Mouse (Mus musculus) lung, postnatal 36 days (tissue): ENCODE results near the gene Ptprg.

Experiments used
- DNase-seq: peaks from one replicate; pipeline ENCODE4 v3.0.0; 2022; ENCODE audit warnings: mixed read lengths

Gene Ptprg

DNA sequence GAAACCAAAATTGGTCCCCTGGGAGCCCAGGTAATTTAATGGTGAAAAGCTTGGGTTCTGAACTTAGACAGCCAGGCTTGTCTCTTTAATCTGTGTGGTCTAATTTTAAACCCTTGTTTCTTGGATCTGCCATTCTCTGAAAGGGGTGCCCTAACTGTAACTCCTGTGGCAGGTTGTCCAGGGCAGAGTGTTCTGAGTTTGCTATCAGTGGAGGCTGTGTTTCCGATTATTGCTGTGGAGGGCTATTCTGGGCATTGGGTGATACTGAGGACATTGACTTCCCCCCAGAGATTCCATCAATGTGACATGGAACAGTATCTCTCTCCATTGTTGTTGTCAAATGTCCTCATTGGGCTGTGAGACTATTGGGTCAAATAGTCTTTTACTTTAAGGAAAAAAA lies 134.2 kb downstream of the Ptprg start:
- no peak for DNase-seq

DNA sequence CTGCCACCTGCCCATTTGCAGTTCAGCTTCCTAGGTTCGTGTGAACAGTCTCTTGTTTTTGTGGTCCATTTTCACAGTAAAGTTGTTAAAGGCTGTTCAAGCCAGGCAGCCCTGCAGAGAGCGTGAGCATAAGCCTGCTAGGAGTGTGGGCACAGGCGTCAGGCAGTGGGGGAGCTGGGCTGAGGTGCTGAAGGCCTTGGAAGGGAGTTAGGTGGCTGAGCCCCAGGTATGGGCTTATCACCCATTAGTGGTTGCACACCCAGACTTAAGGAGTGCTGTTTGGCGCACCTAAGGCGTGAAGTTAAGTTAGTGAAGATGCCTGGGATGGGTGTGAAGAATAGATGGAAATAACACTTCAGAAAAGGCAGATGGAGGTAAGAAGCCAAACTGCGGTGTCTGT lies 134.8 kb downstream of the Ptprg start:
- no peak for DNase-seq

- no peak for DNase-seq
Observed at GRCm38 (mm10) chr14:11690066-11690465, 136.7 kb downstream of the Ptprg start.

DNA sequence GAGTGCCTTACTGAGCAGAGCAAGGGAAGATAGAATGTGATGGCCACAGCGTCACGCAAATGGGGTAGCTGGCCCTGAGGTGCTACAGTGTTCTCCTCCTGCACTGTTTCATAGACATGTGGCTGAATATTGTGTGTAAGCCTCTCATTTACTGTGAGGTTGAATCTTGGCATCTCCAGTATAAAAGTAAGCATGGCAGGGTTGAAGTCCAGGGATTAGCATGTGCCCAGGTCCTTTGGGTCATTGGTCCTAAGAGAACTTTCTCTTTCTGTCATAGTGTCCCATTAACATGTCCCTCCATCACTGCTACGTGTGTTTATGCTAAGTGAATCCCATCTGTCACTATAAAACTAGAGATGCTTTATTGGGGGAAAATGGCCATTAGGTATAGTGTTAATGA lies 138.2 kb downstream of the Ptprg start:
- no peak for DNase-seq

- peak; percentile 51 for DNase-seq
Observed at GRCm38 (mm10) chr14:11698880-11699279, 145.5 kb downstream of the Ptprg start.

- DNase-seq = no peak
Observed at GRCm38 (mm10) chr14:11699654-11700053, 146.3 kb downstream of the Ptprg start.

DNA sequence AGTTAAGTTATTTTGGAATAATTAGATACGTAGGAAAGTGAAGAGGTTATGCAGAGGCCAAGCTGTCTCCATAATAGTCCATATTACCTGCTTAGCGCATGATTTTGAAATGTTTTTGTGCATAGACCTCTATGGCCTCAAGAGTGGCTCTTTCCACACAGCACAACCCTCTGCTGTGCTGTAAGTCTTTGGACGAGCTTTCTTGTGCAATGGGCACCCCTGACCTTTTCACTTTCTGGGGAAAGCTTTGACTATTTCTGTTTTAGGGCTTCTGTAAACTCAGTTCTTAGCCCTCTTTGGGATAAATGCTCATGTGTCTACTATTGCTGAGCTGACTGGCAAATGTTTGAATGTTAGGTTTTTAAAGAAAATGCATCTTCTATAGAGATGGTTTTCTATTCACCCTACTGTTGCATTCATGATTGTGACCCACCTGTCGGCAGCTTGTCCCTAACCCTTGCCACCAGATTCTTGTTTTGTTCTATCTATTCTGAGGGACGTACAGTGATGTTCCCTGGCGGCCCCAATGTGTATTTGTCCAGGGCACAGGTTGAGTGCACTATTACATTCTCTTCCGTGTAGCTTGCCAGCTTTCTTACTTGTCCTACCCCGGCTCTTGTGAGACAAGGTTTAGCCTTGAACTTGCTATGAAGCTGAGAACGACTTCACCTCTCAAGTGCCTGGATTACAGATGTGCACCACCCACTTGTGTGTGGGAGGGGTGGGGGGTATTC lies 148.4 kb downstream of the Ptprg start:
- DNase-seq = no peak

- DNase-seq = no peak
Observed at GRCm38 (mm10) chr14:11702770-11703477, 149.6 kb downstream of the Ptprg start.

DNA sequence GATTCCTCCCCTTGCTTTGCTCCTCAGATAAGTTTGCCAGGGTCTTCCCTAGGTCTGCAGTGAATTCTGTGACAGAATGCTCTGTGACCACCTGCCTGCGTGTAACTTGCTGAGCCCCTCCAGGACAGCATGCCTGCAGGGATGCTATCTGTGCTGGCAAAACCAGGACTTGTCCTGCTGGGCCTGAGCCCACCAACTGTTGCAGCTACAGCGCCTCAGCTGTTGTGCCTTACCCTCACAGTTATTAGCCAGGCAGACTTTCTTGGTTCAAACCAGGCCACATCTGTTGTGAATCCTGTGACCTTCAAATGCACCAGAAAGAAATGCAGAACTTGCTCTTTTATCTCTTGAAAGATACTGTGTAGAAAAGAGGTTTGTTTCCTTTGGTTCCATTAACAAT lies 151.5 kb downstream of the Ptprg start:
- DNase-seq = no peak

DNA sequence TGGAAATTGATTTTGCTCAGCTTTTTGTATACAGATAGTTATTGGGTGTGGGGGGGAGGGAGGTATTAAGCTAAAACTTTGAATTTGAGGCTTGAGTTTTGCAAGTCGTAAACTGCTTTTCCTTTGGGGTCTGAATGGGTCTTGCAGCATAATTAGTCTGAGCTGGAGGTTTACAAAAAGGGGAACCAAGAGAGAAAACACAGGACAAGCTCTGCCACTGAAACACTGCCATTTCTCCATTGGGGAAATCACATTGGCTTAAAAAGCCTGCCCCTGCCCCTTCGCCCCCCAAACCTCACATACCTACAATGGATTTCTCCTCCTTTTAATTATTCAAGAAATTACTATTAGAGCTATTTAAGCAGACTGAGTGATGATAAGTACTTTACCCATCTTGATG lies 156.0 kb downstream of the Ptprg start:
- DNase-seq = no peak

- peak; percentile 37 for DNase-seq
Observed at GRCm38 (mm10) chr14:11709798-11710197, 156.5 kb downstream of the Ptprg start.

DNA sequence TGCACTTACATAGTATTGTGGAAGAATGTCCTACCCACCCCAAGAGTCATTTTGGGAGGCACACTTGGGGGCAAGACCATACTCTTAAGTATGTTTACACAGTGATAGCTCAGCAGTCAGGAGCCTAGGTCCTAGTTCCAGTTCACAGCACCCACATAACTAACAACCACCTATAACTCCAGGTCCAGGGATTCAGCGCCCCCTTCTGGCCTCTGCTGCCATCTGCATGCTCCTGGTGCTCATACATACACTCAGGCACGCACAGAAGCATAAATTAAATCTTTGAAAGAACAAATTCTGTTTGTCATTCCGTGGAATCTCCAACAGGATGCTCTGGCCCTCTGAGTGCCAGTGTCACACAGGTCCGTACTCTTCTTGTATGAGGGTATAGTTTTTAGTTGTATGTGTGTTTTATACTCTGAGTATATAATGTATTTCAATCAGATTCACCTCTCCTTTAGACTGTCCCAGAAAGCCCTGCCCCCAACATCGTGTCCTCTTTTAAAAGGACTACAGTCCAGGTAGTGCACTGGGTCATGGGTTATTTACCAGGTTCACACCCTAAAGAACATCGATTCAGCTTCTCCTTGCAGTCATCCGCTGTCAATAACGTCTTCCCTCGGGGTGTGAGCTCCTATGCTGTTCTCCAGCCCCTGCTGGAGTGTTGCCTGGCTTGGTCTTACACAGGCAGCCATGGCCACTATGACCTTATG lies 157.2 kb downstream of the Ptprg start:
- DNase-seq = no peak

DNA sequence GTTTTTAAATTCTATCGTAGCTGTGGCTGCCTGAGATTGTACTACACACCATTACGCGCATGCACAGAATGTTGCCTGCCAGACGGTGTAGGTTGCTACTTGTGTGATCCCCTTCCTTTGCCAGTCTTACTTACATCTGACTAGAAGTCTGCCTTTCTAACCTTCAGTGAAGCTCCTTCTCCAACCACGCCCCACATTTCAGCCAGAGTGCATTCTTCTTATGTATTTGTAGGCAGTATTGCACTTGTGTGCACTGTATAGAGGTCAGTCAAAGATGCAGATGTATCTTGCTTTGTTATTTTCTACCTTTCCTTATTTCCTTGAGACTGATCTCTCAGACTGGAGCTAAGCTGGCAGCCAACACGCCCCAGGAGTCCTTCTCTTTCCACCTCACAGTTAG lies 158.8 kb downstream of the Ptprg start:
- DNase-seq = no peak

DNA sequence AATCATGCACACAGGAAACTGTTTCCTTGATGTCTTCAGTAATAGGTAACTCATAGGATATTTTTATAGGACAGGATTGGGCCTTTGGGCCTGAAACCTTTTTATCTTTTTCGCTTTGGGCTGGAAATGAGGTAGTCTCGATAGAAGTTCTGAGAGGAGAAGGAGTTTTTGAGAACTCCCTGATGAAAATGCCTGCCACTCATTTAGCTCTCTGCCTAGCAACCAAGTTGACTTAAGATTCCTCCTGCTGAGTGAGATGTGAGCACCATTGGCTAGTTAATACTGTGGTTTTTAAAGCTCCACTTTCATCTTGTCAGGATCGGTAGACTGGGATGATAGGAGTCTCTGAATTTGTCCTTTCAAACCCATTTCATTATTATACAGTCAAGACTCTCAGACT lies 162.9 kb downstream of the Ptprg start:
- DNase-seq = no peak

DNA sequence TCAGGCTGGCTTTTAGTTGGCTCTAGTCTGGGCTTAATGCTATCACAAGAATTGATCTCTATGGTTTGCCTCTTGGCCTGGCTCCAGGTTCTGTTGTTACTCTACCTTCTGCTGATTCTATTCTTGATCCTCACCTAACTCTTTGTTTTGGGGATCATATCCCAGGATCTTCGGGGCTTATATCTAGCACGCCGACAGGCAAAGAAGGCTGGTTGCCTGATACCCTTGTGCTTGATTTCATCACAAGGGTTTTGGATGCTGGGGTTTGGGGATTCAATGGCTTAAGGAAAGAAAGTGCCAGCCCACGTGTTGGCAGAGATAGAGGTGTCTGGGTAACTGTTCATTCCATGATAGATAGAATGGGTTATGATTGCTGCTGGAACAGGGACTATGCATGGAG lies 164.9 kb downstream of the Ptprg start:
- no peak for DNase-seq

DNA sequence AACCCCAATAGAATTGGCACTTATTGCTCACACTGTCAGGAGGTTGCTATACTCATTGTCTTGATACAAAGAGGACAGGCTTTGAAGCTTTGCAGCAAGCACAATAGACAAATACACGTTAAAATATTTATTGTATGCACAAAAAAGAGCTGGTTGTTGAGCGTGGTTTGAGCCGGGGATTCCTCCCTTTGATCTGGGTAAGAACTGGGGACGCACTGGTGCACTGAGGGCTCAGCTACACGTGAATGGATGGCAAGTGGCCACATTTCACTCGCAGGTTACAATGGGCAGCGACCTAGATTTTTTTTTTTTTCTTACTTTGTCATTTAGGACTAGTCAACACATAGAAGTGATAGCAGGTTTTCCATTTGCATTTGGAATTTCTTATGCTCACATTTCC lies 165.9 kb downstream of the Ptprg start:
- DNase-seq = no peak

DNA sequence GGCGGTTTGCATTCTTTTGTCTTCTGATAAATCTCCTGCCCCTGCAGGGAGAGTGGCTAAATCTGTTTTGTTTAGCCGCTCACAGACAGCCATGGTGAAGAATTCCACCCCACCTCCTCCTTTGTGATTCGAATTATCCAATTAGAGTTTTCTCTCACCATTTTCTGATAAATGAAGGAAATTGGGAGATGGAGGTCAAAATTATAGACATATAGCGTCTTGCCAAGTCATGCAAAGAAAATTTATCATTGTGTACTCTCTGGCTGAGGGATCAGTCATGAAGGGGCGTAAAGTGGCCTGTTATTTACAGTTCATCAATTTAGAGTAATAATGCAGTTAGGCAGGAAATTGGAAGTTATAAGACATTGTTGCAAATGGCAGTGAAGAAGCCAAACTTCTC lies 168.8 kb downstream of the Ptprg start:
- DNase-seq = no peak

GRCm38 (mm10) chr14:11723876-11724275 lies 170.5 kb downstream of the Ptprg start:
- no peak for DNase-seq

DNA sequence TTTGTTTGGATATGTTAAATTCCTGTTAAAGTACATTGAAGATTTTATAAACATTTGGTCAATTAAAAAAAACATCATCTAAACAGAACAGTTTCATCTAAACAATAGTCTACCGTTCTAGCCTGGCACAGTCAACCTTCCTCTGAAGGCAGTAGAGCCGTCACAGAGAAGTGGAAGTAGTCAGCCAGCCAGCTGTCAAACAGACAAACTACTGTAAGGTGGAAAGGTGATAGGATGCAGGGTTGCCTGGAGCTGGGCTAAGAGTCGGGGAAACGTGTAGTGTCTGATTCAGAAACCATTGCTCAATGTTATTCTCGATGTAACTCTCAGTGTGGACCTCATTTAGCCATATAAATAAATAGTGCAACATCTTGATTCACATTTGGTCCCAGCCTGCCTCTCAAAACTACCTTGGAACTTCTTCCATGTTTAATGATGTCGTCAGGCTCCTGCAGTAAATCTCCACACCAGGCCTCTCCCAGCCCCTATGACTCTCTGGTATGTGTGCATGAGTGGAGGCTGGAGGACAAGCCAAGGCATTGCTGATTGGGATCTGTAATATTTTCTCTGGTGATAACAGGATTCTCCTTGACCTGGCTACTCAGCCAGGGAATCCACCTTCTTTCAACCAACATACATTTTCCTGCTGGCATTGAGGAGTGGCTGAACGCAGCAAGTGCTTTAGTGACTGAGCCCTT lies 178.0 kb downstream of the Ptprg start:
- peak; percentile 31 for DNase-seq

- DNase-seq = no peak
Observed at GRCm38 (mm10) chr14:11732376-11732775, 179.0 kb downstream of the Ptprg start.

DNA sequence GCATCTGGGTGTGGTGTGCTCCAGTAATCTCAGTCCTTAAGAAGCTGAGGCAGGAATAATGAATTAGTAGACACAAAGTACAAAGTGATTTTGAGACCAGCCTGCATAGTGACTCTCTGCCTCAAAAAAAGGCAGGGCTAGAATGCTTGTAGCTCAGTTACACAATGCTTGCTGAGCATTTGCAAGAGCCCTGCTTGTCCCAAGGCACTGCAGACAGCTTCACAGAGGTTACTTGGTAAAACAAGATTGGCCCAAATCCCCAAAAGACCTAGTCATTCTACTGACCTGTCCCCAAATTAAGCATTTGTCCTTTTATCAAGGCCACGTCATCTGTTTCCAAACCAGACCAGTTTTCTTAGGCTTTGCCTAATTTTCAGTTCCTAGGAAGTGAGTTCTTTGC lies 190.4 kb downstream of the Ptprg start:
- peak; percentile 11 for DNase-seq

- no peak for DNase-seq
Observed at GRCm38 (mm10) chr14:11752678-11753077, 199.3 kb downstream of the Ptprg start.

- no peak for DNase-seq
Observed at GRCm38 (mm10) chr14:11754656-11755055, 201.3 kb downstream of the Ptprg start.
